Mouse (Mus musculus) adrenal gland, postnatal 10 days (tissue): ENCODE results near the gene Cited1. TPM values are rescaled to one million over a fixed set of nuclear protein-coding genes. Genes with fewer than 3 reads are reported as not detected.
A peak's percentile ranks its signal among the peaks of the same experiment; 100 is the strongest.

ENCODE experiments used
- DNase-seq: peaks from one replicate; pipeline ENCODE4 v3.0.0; 2021; ENCODE audit warnings: mixed read lengths
- long read RNA-seq, 2 experiments: library from polyadenylated mRNA; stranded (forward); transcript quantifications; one replicate each; pipeline ENCODE4 v2.0.0; 2021
- microRNA-seq: library from miRNA; unstranded; fragments of <30 nt; microRNA quantifications from one replicate; pipeline ENCODE4 v1.2.0, GENCODE M21; 2021
- total RNA-seq, 2 experiments: library from RNA; stranded (reverse); gene quantifications; 2 replicates each; pipeline ENCODE4 v1.2.3; 2021

The Cited1 gene
- 1 to 10 TPM; 1.7 to 1.8 TPM for total RNA-seq
- long read RNA-seq, experiment 1, transcript Cited1-201 (3 exons, 901 nt), result major isoform, 5 of 11 reads
- long read RNA-seq, experiment 1, partial matches to known transcripts, result 0 of 11 reads
- long read RNA-seq, experiment 1, other reads (novel, unspliced or antisense), result 3 of 11 reads
- long read RNA-seq, experiment 2, partial matches to known transcripts, result 0 of 3 reads
- long read RNA-seq, experiment 2, other reads (novel, unspliced or antisense), result 0 of 3 reads

DNA sequence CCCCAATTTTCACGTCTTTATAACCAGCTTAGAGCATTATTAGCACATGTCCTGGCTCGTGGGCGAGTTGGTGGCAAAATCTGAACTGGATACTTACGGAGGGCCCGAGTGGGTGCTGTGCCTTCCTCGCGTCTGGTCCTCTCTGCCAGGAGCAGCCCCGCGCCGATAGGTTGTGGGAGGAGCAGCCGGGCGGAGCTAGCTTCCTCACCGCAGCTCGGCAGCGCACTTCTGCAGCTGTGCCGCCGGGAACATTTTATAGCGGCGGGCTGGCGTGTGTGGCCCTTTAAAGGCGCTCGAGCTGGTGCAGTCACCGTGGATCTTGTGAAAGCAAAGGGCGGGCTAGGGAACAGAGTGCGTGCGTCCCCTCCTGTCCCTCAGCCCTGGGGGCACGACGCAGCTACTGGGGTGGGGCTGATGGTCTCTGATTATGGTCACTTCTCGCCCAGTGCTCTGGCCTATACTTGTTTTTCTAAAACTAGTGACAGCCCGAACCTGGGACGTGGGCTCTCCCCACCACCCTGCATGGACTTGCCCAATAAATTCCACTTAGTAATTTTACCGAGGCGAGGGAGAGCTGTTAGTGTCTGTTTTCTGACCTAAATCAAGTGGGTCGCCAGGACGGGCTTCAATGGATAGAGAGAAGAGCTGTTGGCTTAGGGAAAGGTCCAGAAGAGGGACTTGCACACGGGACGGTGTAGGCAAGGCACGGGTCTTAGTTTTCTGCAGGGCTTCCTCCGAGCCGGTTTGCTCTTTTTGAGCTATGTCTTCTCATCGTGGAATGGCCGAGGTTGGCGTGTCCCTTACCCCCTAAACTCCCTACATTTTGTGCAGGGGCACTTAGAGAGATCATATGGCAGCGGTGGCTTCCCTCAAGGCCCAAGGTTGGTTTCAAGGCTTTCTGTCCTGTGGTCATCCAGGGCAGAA lies at the start of gene Cited1:
TSS of gene Cited1 (minus strand) at position 245 of the 924 bp plus-strand sequence.
- DNase-seq, result peak; percentile 71

DNA sequence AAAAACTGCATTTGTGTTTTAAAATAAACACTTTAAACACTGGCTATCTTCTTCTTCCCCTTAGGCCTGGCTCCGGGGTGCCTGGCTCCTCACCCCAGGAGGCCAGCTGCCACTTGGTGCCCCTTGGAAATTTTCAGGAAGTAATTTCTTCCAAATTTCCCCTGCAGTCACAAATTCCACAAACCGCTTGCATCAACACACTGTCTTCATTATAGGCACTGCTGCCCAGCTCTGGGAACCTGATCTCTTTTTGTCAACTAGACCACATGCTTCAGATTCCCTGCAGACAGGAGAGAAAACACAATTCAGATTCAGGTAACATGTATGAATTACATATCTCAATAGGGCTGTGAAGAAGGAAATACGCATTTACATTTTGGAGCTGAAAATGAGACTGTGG lies 32.9 kb upstream of the Cited1 start:
- no peak for DNase-seq

DNA sequence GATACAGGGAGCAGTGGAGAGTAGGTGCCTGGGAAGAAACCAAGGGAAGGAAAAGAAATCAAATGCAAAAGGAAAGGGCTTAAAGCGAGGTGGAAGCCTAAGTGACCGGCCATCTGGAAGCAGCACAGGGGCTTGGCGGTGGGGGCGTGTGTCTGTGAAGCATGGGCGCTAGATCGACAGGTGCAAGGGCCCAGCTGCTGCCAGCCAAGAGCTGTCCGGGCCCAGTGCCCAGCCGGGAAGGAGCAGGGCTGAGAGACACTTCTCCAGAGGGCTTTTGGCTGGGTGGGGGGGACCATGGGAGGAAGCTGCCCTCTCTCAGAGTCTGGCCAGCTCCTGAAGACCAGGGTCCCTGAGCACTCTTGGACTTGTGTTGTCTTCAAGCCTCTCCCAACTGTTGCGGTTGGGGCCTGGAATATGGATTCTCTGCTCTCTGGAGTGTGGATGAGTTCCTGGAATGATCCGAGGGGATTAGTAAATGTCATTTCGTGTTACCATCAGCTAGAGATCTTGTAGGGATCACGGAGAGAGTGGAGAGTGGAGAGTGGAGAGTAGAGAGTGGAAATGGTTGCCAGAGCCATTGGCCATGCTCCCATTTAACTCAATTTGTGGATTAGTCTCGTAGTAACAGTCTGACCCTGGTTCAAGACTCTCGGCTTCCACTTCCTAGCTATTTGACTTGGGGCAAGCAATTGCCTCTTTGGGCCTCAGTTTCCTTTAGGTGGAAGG lies 10.8 kb upstream of the Cited1 start:
- no peak for DNase-seq

DNA sequence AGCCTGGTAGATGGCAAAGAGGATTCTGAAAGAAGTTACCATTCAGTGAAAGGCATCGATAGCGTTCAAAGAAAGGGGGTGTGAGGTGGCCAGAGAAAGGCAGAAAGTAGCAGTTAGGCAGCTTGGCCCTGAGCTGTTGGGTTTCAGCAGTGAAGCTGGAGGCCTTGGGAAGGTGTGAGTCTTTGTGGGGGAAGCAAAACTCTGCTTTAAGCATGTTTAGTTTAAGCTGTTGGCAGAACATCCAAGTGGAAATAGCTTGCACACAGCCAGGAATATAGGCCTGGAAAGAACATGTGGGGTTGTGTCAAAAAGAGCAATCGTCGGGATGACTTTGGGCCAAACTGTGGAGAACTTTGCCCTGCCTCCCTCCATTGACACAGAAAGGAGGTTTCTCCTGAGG lies 7.8 kb upstream of the Cited1 start:
- no peak for DNase-seq

DNA sequence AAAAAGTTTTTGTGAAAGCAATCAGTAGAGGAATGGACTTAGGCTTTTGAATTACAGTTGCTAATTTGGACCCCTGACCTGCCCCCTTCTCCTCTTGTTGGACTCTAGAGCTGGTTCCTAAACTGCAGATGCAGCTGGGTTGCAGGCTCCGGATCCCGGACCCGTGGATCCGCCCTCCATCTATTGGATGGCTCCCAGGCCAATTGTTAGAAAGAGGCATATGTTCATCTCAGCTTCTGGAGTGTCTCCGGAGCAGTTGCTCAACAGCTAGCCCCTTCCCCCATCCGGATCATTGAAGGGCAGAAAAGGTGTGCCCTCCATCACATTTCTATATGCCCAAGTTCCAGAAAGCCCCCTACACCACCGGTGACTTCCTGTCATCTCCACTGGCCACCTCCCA lies 1.9 kb upstream of the Cited1 start:
- peak; percentile 47 for DNase-seq

DNA sequence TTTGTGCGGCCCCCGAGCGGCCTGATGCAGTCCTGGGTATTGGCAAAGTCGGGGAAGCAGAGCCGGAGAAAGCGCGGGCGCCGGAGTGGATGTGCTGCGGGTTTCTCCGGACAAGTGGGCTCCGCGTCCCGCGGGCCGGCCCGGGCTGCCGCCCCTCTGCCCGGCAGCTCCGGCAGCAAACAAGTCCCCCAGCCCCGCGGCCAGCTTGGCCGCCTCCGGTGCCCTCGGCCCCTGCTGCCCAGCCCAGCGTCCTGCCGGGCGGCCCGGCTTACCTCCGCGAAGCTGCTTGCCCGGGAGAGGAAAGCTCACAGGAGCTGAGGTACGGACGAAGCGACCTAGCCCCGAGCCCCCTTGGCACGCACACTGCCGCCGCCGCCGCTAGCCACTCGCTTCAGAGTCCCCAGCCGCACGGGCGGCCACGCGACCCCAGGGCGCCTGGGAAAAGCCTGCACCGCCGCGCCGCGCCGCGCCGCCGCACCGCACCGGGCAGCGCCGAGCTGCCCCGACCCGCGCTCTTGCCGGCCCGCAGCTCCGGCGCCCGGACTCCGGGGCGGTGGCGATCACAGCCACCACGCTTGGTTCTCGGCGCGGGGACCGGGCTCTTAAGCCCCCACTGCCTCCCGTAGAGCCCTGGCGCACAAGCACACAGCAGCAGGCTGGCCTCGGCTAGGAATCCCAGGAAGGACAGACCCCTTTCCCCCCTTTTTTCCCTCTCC lies 602 bp downstream of the Cited1 start:
- peak; percentile 30 for DNase-seq

DNA sequence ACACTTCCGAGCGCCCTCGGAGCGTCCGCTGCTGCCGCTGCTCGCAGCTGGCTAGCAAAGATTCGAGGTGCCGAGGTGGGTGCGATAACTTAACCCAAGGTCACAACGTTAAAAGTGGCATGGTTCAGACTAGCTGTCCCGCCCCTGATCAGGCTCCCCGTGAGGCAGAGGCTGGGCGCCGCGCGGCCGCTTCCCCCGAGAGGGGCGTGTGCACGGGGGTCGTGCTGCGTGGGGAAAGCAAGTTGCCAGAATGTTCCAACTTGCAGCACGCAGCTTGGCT lies 1.1 kb downstream of the Cited1 start:
- no peak for DNase-seq

DNA sequence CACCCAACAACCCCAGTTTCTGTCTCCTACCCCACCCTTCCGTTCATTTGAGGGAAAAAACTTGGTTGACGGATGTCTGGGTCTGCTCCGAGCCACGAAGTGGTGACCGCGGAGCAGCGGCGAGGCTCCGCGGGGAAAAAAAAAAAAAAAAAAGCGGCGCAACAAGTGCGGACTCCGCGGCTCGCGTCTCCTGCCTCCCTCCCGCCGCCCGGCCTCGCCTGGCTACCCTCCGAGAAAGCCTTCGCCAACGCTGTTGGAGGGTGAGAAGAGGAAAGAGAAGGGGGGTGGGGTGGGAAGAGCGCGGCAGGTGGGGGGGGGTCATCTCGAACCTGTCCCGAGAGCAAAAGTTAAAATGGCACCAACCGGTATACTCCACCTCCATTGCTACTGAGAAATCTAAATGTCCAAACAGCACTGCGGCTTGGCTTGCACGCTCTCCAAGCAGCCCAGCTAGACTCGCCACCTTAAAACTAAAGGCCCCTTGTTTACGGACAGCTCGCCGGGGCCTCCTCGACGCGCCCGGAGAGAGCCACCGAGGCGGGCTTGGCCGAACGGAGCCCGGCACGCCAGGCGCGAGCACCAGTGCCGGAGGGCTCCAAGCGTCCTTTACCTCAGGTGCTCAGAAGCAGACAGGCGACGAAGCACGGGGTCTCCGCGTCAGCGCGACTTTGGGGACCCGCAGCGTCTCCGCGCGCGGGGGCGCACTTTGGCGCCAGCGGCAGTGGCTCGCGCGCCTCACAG lies 1.7 kb downstream of the Cited1 start:
- peak; percentile 13 for DNase-seq

DNA sequence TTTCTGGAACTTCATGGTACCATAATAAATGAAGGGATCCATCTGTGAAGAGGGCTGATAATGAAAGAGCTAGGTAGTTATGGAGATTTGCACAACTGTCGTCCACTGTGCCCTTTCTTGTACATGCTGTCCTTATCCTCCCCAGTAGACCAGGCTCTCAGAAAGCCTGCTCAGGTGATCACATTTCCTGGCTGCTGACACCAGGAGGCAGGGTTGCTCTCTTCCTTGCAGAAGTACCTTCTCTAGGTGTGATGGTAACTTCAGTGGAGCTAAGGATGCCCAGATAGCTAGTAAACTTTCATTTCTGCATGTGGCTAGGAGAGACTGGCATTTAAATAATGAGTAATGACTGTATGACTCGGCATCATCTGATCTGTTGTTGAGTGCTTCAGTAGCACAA lies 7.6 kb downstream of the Cited1 start:
- DNase-seq, result no peak

DNA sequence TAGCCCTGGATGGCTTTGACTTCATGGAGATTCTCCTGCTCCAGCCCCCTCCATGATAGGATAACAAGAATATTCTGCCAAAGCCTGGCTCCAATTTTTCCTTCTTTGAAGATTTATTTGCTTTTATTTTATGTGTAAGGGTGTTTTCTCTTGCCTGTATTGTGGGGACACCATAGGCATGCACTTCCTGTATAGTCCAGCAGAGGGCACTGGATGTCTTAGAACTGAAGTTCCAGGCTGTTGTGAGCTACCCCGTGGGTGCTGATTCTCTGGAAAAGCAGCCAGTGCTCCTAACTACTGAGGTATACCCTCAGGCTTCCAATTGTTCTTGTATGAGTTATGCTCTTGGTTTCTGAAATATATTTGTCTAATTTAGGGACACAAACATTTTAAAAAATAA lies 32.9 kb downstream of the Cited1 start:
- DNase-seq, result peak; percentile 52

DNA sequence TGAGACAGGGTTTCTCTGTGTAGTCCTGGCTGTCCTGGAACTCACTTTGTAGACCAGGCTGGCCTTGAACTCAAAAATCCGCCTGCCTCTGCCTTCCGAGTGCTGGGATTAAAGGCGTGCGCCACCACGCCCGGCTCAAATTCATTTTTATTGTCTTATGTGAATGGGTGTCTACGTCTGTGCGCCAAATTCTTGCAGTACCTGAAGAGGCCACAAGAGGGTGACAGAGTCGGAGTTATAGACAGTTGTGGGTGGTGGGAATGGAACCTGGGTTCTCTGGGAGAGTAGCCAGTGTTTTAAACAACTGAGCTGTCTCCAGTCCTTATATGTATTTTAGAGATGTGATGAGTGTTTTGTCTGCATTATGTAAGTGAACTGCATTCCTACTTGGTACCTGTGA lies 36.6 kb downstream of the Cited1 start:
- DNase-seq, result peak; percentile 32

Small RNAs within 50 kb of the gene (microRNA-seq; reads per million reads assigned to microRNA genes)
- not detected for gene Gm26318

Other genes with a start within 250 kb of the Cited1 start
- 10 to 100 TPM in 1 of 2 experiments, 1 to 10 TPM in 1; 7.0 to 10.2 TPM for gene Rtl5, start 180.9 kb downstream of the Cited1 start, total RNA-seq
- 10 to 100 TPM; 48.1 to 51.6 TPM for gene Pin4, start 132.7 kb downstream of the Cited1 start, total RNA-seq
- gene Ercc6l, start 95.1 kb downstream of the Cited1 start, total RNA-seq, result 1 to 10 TPM; 2.4 to 3.1 TPM
- 1,000 to 10,000 TPM; 1,082 to 1,181 TPM for gene Rps4x, start 62.8 kb downstream of the Cited1 start, total RNA-seq